Mouse (Mus musculus): Measurements from ENCODE around the gene Tsc2.

GRCm38 (mm10) chr17:24596471-24597183, 35.8 kb downstream of the Tsc2 start:
- no peak for TF ChIP-seq CTCF (IDR thresholded peaks at IDR 0.05; ENCODE audit: low read depth)
- TF ChIP-seq EP300 (IDR thresholded peaks at IDR 0.05; ENCODE audit: low read depth) = no peak
